Mouse (Mus musculus) lung, postnatal 0 days (tissue): ENCODE data around the gene Jmjd8. TPM values are rescaled to one million over a fixed set of nuclear protein-coding genes. Genes with fewer than 3 reads are reported as not detected.

Source experiments
- ATAC-seq: fragments of 200-750 bp; cut with Nextera tagmentation; 2 replicates; pipeline ENCODE4 v1.8.0; 2017; ENCODE audit warnings: moderate library complexity
- DNase-seq: peaks from one replicate; pipeline ENCODE4 v3.0.0-alpha.2; 2016; ENCODE audit warnings: low spot score
- H3K27ac ChIP-seq: fragments of 300-500 bp; sonication (generic); 2 replicates; pipeline ENCODE4 v1.5.1; 2014; ENCODE audit warnings: antibody characterized with exemption, mild to moderate bottlenecking, low read length, mixed read lengths
- H3K27me3 ChIP-seq: fragments of 300-500 bp; sonication (generic); replicated peaks from 2 replicates; pipeline ENCODE4 v1.6.1; 2014; ENCODE audit warnings: low read length, mixed read lengths; ENCODE audit not compliant: insufficient read depth
- H3K36me3 ChIP-seq: fragments of 300-500 bp; sonication (generic); 2 replicates; pipeline ENCODE4 v1.6.1; 2014; ENCODE audit warnings: low read length, mixed read lengths; ENCODE audit not compliant: insufficient read depth
- H3K4me1 ChIP-seq: fragments of 300-500 bp; sonication (generic); 2 replicates; pipeline ENCODE4 v1.6.1; 2014; ENCODE audit warnings: antibody characterized with exemption, low read depth, low read length, mixed read lengths; ENCODE audit not compliant: insufficient read depth
- H3K4me2 ChIP-seq: fragments of 300-500 bp; sonication (generic); replicated peaks from 2 replicates; pipeline ENCODE4 v1.6.1; 2014; ENCODE audit warnings: low read depth, mild to moderate bottlenecking, low read length, moderate library complexity, mixed read lengths
- H3K4me3 ChIP-seq: fragments of 300-500 bp; sonication (generic); 2 replicates; pipeline ENCODE4 v1.5.1; 2014; ENCODE audit warnings: low read depth, low read length
- H3K9ac ChIP-seq: fragments of 300-500 bp; sonication (generic); replicated peaks from 2 replicates; pipeline ENCODE4 v1.6.1; 2014; ENCODE audit warnings: low read depth, mild to moderate bottlenecking
- H3K9me3 ChIP-seq: fragments of 300-500 bp; sonication (generic); 2 replicates; pipeline ENCODE4 v1.6.1; 2016; ENCODE audit warnings: low read length, mixed read lengths
- CTCF ChIP-seq: IDR thresholded peaks from 2 replicates; pipeline ENCODE4 v1.5.1; 2016; ENCODE audit warnings: antibody characterized with exemption, mild to moderate bottlenecking
- EP300 ChIP-seq: IDR thresholded peaks from 2 replicates; pipeline ENCODE4 v1.6.1; 2016; ENCODE audit warnings: antibody characterized with exemption, mild to moderate bottlenecking, control low read depth
- WGBS: fragments of 180-500 bp; shearing (Covaris S2); extraction: QIAGEN DNeasy Blood & Tissue Kit; methylation state at CpG from one replicate; pipeline ENCODE4 v1.1.7; 2014; 5-methylcytosine and 5-hydroxymethylcytosine counted together
- polyA plus RNA-seq: library from polyadenylated mRNA; unstranded; fragments of >200 nt; fragmentation: Nextera tagmentation; extraction: Ambion mirVana; gene quantifications from 2 replicates; pipeline ENCODE4 v1.2.1, GENCODE M21; 2015

The Jmjd8 gene
- polyA plus RNA-seq, 1 experiment from 2014 or later = 28.0 TPM

DNA sequence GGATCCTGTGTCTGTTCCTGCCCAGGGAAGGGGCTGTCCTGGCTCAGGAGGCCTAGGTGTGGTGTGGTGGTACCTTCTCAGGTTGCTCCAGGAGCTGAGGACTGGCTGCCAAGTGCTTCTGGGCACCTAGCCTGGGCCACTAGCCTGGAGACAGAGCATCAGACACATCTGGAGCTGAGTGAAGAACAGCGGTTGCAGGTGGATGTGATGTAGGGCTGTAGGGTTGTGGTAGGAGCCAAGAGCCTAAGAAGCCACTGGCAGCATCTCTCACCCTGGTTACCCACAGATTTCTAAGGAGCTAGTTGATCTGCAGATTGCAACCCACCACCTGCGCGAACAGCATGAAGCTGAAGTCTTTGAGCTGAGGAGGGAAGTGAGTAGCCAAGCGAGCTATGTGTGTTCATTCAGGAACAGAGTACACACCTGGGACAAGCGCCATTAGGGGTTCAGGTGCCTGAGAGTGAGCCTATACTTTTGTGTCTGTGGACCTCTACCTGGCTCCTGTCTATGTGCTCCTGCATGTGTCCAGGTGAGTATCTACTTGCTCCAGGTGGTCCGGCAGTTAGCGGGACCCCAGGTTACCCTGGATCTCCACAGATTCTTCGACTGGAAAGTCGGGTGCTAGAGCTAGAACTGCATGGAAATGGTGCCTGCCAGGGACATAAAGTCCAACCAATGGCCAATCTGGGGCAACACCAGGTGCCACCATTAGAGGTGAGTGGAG is 41.7 kb upstream of the Jmjd8 start:
- no peak for ATAC-seq
- WGBS = 91% methylated on average over 9 of the region's 9 CpGs

DNA sequence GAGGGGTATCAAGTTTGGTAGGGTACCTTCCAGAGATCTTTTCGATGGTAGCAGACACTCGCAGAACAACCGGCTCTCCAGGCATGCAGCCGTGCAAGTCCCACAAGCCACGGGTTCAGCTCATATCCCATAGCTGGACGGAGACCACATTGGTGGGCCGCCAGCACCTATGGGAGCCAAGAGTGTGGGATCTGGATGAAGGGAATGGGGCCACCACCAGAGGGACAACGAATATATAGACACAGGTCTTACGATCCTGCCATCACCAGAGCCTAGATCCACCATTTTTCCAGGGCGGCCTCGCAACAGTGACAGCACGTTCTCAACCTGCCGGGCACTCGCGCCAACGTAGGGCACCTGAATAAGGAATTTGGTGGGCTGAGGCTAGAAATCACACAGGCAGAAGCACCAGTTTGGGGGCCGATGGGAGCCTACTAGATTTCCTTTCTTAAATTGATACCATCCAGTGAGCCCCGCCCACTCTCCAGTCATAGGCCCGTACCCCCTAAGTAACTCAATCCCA is 37.3 kb upstream of the Jmjd8 start:
- TF ChIP-seq EP300 = no peak
- TF ChIP-seq CTCF = peak; percentile 18; the same call in 1 of the 2 replicates
- peak overlapping the region; percentile 39 for H3K9ac ChIP-seq
- H3K27ac ChIP-seq = no peak overlapping the region
- no peaks in the 10 kb centered on the region for H3K9me3 ChIP-seq
- DNase-seq = no peak
- H3K4me1 ChIP-seq = peaks cover 9% of the 10 kb centered on the region; the same call in 1 of the 2 replicates
- H3K36me3 ChIP-seq = no peaks in the 10 kb centered on the region
- H3K27me3 ChIP-seq = no peaks in the 10 kb centered on the region
- H3K4me2 ChIP-seq = peak overlapping the region; percentile 94
- WGBS = 22% methylated on average over 19 of the region's 19 CpGs
- no peak for ATAC-seq
- H3K4me3 ChIP-seq = peak overlapping the region; percentile 68

More for the DNA sequence above, 41.7 kb upstream of the Jmjd8 start:
- Histone ChIP-seq H3K27ac (no peak overlapping the region), H3K4me3 (no peak overlapping the region), H3K9ac (no peak overlapping the region), H3K4me2 (no peak overlapping the region), H3K4me1 (peaks cover 8% of the 10 kb centered on the region; the same call in 1 of the 2 replicates), H3K27me3 (no peaks in the 10 kb centered on the region), H3K9me3 (no peaks in the 10 kb centered on the region), H3K36me3 (peaks cover 5% of the 10 kb centered on the region)
- no peak for TF ChIP-seq EP300
- no peak for DNase-seq

DNA sequence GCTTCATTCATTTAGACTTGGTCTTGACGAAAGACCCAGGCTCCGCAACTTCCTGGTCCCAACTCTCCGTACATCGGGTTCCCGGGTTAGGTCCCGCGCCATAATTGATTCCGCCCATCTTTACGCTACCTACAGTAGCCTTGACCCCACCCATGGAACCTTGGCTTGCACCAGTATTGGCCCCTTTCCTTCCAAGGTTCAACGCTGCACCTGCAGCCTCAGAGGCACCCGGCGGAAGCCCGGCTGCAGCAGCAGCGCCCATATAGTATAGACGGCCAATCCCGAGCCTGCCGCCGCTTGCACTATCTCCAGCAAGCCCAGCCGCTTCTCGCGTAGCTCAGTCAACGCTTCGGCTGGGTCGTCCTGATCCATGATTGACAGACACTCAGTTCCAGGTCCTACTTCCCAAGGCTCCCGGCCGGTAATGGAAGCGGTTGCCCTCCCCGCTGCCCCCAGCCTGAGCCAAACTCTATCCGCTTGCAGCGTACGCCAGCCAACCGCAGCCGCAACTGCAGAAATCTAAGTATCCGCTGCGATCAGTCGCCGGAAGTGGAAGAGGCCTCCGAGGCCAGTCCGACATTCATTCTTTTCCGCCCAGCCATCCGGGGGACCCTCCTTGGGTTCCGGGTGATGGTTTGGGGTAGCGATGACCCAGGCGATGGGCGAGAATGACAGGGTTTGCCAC is 36.7 kb upstream of the Jmjd8 start:
- Histone ChIP-seq H3K27ac (peak overlapping the region; percentile 76), H3K4me2 (peak overlapping the region; percentile 94), H3K27me3 (no peaks in the 10 kb centered on the region), H3K9ac (peak overlapping the region; percentile 39), H3K4me1 (peaks cover 9% of the 10 kb centered on the region; the same call in 1 of the 2 replicates), H3K4me3 (peak overlapping the region; percentile 68), H3K36me3 (no peaks in the 10 kb centered on the region), H3K9me3 (no peaks in the 10 kb centered on the region)
- no peak for TF ChIP-seq CTCF
- no peak for TF ChIP-seq EP300
- 1% methylated on average over 45 of the region's 45 CpGs for WGBS
- ATAC-seq (peak; percentile 79), DNase-seq (peak; percentile 88)

DNA sequence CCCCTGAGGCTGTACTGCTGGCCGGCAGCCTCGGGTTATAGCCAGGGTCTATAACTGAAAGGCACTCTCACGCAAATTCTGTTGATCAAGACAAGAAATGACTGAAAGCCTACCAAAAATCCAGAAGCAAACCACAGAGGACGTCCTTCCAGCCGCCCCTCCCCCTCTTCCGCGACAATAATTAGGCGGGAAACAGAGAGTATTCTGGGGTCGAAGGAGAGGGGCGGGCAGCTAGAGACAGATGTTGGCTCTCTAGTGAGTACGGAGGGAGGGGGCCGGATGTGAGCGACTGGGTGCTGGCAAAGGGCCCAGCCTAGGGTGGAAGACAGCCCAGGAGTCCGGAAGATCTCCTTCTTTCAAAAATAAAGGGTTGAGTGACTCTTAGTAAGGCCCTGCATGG is 36.1 kb upstream of the Jmjd8 start, which contains the start of gene Fam173a:
Gene Fam173a (minus strand): TSS at position 287 of the 400 bp plus-strand sequence.
- DNase-seq (peak; percentile 91), ATAC-seq (peak; percentile 81)
- TF ChIP-seq CTCF = no peak
- no peak for TF ChIP-seq EP300
- H3K4me2 ChIP-seq = peak within 1 kb of the TSS; percentile 94
- H3K36me3 ChIP-seq = no peaks in the 10 kb centered on the region
- peak within 1 kb of the TSS; percentile 39 for H3K9ac ChIP-seq
- H3K27ac ChIP-seq = peak within 1 kb of the TSS; percentile 76
- no peaks in the 10 kb centered on the region for H3K27me3 ChIP-seq
- H3K4me3 ChIP-seq = peak within 1 kb of the TSS; percentile 68
- WGBS = 2% methylated on average over 14 of the region's 14 CpGs
- H3K4me1 ChIP-seq = peaks cover 9% of the 10 kb centered on the region; the same call in 1 of the 2 replicates
- no peaks in the 10 kb centered on the region for H3K9me3 ChIP-seq

DNA sequence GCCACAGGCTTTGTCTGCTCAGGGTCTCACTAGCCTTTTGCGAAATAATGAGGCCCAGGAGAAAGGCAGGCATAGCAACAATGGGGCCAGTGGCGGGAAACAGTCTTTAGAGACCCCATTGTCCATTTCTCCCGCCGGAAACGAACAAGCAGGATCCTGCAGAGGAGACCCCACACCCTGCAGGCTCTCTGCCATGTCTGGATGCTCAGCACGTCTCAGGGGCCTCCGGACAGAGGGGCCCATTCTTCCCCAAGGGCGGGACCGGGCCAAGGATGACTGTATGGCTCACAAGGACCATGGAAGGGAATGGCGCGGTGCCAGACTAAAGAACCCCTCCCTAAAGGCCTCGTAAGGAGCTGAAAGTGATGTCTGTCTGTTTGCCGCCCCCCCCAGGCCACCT is 34.5 kb upstream of the Jmjd8 start:
- H3K9me3 ChIP-seq = no peaks in the 10 kb centered on the region
- no peak overlapping the region for H3K4me3 ChIP-seq
- H3K27me3 ChIP-seq = no peaks in the 10 kb centered on the region
- H3K4me2 ChIP-seq = no peak overlapping the region
- ATAC-seq (no peak), DNase-seq (no peak)
- TF ChIP-seq EP300 (no peak), CTCF (no peak)
- H3K9ac ChIP-seq = no peak overlapping the region
- H3K27ac ChIP-seq = no peak overlapping the region
- H3K36me3 ChIP-seq = no peaks in the 10 kb centered on the region
- H3K4me1 ChIP-seq = peaks cover 9% of the 10 kb centered on the region; the same call in 1 of the 2 replicates
- WGBS = 70% methylated on average over 13 of the region's 13 CpGs

DNA sequence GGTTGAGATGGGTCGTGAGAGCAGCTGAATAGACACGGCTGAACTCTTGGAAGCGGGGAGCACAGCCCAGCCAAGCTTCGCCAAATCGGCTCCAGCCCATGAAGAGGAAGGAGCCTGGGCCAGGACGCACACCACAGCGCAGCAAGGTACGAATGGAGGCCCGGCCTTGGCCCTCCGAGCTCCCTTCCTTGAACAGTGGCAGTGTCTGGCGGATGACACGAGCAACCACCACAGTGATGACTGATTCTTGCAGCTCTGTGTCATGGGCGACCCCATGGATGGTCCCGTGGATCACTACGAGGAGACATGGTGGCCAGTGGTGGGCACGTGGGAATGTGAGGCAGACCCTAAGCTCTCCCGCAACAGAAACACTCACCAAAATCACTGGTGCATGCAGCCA is 33.7 kb upstream of the Jmjd8 start:
- ATAC-seq (no peak), DNase-seq (no peak)
- TF ChIP-seq EP300 (no peak), CTCF (no peak)
- H3K27me3 ChIP-seq = no peaks in the 10 kb centered on the region
- peaks cover 9% of the 10 kb centered on the region; the same call in 1 of the 2 replicates for H3K4me1 ChIP-seq
- no peaks in the 10 kb centered on the region for H3K36me3 ChIP-seq
- no peaks in the 10 kb centered on the region for H3K9me3 ChIP-seq
- H3K9ac ChIP-seq = no peak overlapping the region
- H3K27ac ChIP-seq = no peak overlapping the region
- H3K4me3 ChIP-seq = no peak overlapping the region
- H3K4me2 ChIP-seq = no peak overlapping the region
- WGBS = 80% methylated on average over 17 of the region's 17 CpGs
